Mouse (Mus musculus): Measurements from ENCODE around the gene Gatad2b.

The Gatad2b gene

DNA sequence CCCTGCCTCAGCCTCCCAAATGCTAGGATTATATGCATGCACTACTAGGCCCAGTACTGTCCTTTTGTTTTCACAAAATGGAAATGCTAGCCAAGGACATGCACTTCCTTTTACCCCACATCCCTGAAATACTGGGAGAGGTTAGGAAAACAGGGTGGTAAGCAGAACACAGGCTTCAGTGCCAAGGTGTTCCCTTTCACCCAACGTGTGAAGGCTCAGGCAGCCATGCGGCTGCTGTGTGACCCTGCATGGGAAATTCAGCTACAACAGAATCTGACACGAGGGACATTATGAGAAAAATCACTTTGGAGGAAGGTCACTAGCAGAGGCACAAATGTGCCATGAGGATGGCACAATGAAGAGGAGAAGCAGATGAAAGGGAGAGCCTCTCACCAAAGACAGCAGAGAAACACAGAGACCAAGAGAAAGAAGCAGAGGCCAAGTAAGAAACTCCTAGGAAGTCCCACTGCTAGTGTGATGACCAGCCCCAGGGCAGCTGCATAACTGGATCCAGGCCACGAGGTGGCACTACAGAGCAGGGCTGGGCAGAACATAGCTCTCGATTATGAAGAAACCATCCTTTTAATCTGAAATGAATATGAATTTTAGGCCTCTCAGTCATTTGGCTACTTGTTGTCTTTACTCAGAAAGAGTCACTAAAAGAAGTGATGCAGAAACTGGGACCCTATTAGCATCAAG is 119.5 kb downstream of the Gatad2b start:
- peak; percentile 85 to 95 for DNase-seq (ENCODE audit: inconsistent age in 2 of 2, low spot score in 1 of 2)

DNA sequence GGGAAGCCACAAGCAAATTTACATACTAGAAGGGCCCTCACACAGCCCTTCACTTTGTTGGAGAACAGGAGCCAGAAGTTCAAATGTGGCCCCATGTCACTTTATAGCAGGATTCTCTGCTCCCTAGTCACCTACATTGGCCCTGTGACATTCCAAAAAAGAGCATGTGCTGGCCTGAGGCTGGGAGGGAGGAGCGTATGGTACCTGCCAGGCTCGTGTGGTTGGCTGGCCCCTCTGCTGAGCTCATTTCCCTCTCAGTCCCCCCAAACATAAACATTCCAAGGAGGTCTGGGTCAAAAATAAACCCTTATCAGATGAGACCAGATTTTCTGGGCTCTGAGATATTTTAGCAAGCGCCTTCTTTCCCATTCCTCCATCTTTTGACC is 120.0 kb downstream of the Gatad2b start:
- no peak for DNase-seq (ENCODE audit: inconsistent age in 2 of 2, low spot score in 1 of 2)

All from adrenal gland, adult (tissue).